Mouse (Mus musculus) stomach, adult 2 months (tissue): ENCODE data around the gene Btnl4. TPM values are rescaled to one million over a fixed set of nuclear protein-coding genes. Genes with fewer than 3 reads are reported as not detected.

Experiments used
- polyA plus RNA-seq: library from polyadenylated mRNA; depleted of rRNA; stranded (reverse); fragments of >200 nt; gene quantifications from 2 replicates; pipeline ENCODE4 v1.2.3, GENCODE M21; 2012; rRNA removed

Gene Btnl4
- polyA plus RNA-seq, result 1.1 and 1.3 TPM in 2 replicates

DNA sequence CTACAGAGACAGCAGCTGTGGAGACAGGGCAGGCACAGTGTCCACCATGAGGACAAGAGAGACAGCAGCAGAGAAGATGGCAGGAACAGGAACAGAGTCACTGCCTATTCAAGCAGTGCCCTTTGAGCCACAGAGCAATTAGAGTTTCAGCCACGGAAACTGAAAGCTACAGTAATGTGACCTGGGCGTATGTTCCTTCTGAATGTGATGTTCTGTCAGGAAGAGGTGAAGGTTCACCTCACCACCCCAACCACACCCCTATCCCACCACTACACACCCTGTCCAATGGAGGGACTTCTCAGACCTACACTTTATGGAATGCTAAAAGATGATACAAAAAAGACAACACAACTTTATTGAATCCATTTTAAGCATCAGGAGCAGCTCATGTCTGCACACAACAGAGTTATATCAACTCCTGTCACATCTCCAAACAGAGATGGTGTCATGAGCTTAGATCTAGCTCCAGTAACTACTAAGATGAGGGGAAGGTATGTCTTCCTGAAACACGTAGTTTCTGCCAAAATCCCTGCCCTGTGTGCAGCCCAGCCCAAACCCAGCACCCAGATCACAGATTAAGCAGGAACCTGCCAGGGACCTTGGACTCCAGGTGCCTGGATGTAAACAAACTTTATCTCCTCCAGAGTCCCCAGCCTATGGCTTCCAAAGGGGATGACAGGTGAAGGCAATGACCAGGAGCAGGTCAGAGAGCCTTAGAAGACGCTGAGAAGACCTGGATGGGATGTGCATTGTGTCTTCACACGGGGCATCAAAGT lies at the start of gene Btnl4:
TSS of gene Btnl4 (minus strand) at position 81 of the 776 bp plus-strand sequence.

DNA sequence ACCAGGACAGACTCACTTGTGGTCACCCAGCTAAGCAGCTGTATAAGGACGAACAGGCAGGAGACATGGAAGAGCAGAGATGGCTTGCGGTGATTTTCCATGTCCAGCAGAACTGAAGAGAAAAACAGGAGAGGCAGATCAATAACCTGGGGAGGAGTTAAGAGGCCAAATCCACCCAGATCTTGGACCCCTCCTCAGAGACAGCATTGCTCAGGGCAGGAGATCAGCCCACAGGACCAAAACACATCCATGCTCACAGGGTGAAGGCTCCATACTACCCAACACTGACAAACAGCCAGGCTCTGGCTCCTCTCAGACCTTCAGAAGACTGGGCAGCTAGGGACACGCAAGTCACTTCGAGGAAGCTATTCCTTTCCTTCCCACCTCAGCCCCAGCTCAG lies 40.1 kb upstream of the Btnl4 start, which contains the start of gene Btnl6:
TSS of gene Btnl6 (minus strand) at position 101 of the 400 bp plus-strand sequence.

Other genes starting within 250 kb of the Btnl4 start
- 0.40 and 0.88 TPM in 2 replicates for gene H2-Ob, start 238.4 kb downstream of the Btnl4 start, polyA plus RNA-seq
- gene H2-Ab1, start 219.6 kb downstream of the Btnl4 start, polyA plus RNA-seq, result 153 and 391 TPM in 2 replicates
- gene H2-Aa, start 189.5 kb downstream of the Btnl4 start, polyA plus RNA-seq, result 56.6 and 93.6 TPM in 2 replicates
- gene H2-Eb1, start 171.5 kb downstream of the Btnl4 start, polyA plus RNA-seq, result 28.3 and 43.9 TPM in 2 replicates
- not detected in 2 replicates for gene H2-Eb2, start 151.7 kb downstream of the Btnl4 start, polyA plus RNA-seq
- gene Btnl2, start 122.5 kb downstream of the Btnl4 start, polyA plus RNA-seq, result 0.03 and 0.19 TPM in 2 replicates
- 0.12 TPM in 1 of 2 replicates, not detected in the other for gene Btnl1, start 100.2 kb downstream of the Btnl4 start, polyA plus RNA-seq
- 0.17 TPM in 1 of 2 replicates, not detected in the other for gene BC051142, start 78.5 kb downstream of the Btnl4 start, polyA plus RNA-seq
- gene Btnl6, start 40.0 kb upstream of the Btnl4 start, polyA plus RNA-seq, result 0.04 TPM in 1 of 2 replicates, not detected in the other
- 13.3 and 22.9 TPM in 2 replicates for gene Notch4, start 87.0 kb upstream of the Btnl4 start, polyA plus RNA-seq
- gene Gpsm3, start 112.5 kb upstream of the Btnl4 start, polyA plus RNA-seq, result 3.2 and 4.9 TPM in 2 replicates
- 16.0 and 17.3 TPM in 2 replicates for gene Pbx2, start 113.9 kb upstream of the Btnl4 start, polyA plus RNA-seq
- 0.43 and 0.59 TPM in 2 replicates for gene Ager, start 120.5 kb upstream of the Btnl4 start, polyA plus RNA-seq
- gene Rnf5, start 126.4 kb upstream of the Btnl4 start, polyA plus RNA-seq, result 56.7 and 59.0 TPM in 2 replicates
- 136 and 169 TPM in 2 replicates for gene Agpat1, start 126.9 kb upstream of the Btnl4 start, polyA plus RNA-seq
- 0.74 and 1.6 TPM in 2 replicates for gene Egfl8, start 138.7 kb upstream of the Btnl4 start, polyA plus RNA-seq
- gene Ppt2, start 151.2 kb upstream of the Btnl4 start, polyA plus RNA-seq, result 20.9 and 22.1 TPM in 2 replicates
- gene Prrt1, start 152.2 kb upstream of the Btnl4 start, polyA plus RNA-seq, result 4.0 and 4.6 TPM in 2 replicates
- 1.4 and 2.8 TPM in 2 replicates for gene Fkbpl, start 167.4 kb upstream of the Btnl4 start, polyA plus RNA-seq
- gene Atf6b, start 169.8 kb upstream of the Btnl4 start, polyA plus RNA-seq, result 40.9 and 47.9 TPM in 2 replicates
- 14.8 and 21.3 TPM in 2 replicates for gene Tnxb, start 193.2 kb upstream of the Btnl4 start, polyA plus RNA-seq